In the genomic region with DNA sequence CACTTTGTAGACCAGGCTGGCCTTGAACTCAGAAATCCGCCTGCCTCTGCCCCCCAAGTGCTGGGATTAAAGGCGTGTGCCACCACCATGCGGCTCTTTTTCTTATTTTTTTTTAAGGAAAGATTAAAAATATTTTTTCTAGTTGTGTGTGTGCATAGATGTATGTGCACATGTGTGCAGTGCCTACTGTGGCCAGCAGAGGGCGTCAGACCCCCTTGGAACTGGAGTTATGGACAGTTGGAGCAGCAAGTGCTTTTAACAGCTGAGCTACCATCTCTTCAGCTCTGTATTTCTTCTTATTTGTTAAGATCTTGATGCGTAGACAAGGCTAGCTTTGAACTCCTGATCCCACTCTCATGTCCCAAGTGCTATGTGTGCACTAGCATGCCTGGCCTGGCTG, we compare ENCODE assay signal across 10 mouse cellular contexts. TPM values are rescaled to one million over a fixed set of nuclear protein-coding genes. Genes with fewer than 3 reads are reported as not detected.
A peak's percentile ranks its signal among the peaks of the same experiment; 100 is the strongest.
DNase-seq lines count a peak whose midpoint lies in the region; ATAC-seq and TF ChIP-seq lines count a peak whose summit lies in the region.
"Had no signal": no experiment of that assay in that cellular context is flagged by ENCODE, and none has a peak within 500 bp of the region (broad histone marks: within the 10 kb centered on the region; RNA-seq: fewer than 3 reads in every experiment).

No protein-coding gene starts in this region.

- no peak for ATAC-seq in heart, embryonic 12.5 days (ENCODE audit: insufficient number of reproducible peaks, low FRiP score)
- no peak for ATAC-seq in midbrain, postnatal 0 days (ENCODE audit: low FRiP score)
- ATAC-seq in midbrain, embryonic 15.5 days (replicated peaks): no peak
- ATAC-seq: forebrain, embryonic 13.5 days had no signal

- no peak for TF ChIP-seq POLR2A in heart, adult 2 months (IDR thresholded peaks at IDR 0.05; ENCODE audit: insufficient read depth, low read depth, low read length)
- TF ChIP-seq POLR2A in embryonic fibroblast, embryonic 13.5 days (IDR thresholded peaks at IDR 0.05; ENCODE audit: low read depth, low read length): no peak

- no peak overlapping the region for H3K9ac ChIP-seq in heart, adult 2 months (ENCODE audit: low read depth, low read length)
- H3K9ac ChIP-seq in heart, embryonic 12.5 days: no peak overlapping the region
- no peak overlapping the region for H3K9ac ChIP-seq in midbrain, postnatal 0 days (replicated peaks; ENCODE audit: low read length, poor library complexity, severe bottlenecking)
- no peak overlapping the region for H3K9ac ChIP-seq in midbrain, embryonic 15.5 days
- H3K9ac ChIP-seq: forebrain, embryonic 13.5 days had no signal

- peaks cover 4% of the 10 kb centered on the region; the same call in 1 of the 2 replicates for H3K9me3 ChIP-seq in heart, embryonic 12.5 days (replicated peaks)
- H3K9me3 ChIP-seq in midbrain, postnatal 0 days (ENCODE audit: low read length): no peaks in the 10 kb centered on the region
- no peaks in the 10 kb centered on the region for H3K9me3 ChIP-seq in midbrain, embryonic 15.5 days
- H3K9me3 ChIP-seq: forebrain, embryonic 13.5 days had no signal

- WGBS in heart, adult 2 months: 78% methylated on average over 5 of the region's 5 CpGs
- WGBS in heart, embryonic 12.5 days: 63% methylated on average over 5 of the region's 5 CpGs
- WGBS in midbrain, postnatal 0 days: 76% methylated on average over 5 of the region's 5 CpGs
- WGBS in midbrain, embryonic 15.5 days: 73% methylated on average over 5 of the region's 5 CpGs

- TF ChIP-seq CTCF in heart, adult 2 months (IDR thresholded peaks at IDR 0.05): peak; percentile 56
- peak; percentile 65 for TF ChIP-seq CTCF in midbrain, postnatal 0 days (IDR thresholded peaks at IDR 0.05)
- peak; percentile 37; the same call in 1 of the 2 replicates for TF ChIP-seq CTCF in embryonic fibroblast, embryonic 13.5 days (IDR thresholded peaks at IDR 0.05; ENCODE audit: borderline replicate concordance, insufficient read depth, low read length)

- TF ChIP-seq EP300 in heart, adult 2 months (IDR thresholded peaks at IDR 0.05; ENCODE audit: insufficient read depth, low read depth, low read length): no peak

- H3K27me3 ChIP-seq in heart, adult 2 months (ENCODE audit: control insufficient read depth, insufficient read depth, low read length): no peaks in the 10 kb centered on the region
- no peaks in the 10 kb centered on the region for H3K27me3 ChIP-seq in heart, embryonic 12.5 days (replicated peaks)
- H3K27me3 ChIP-seq in midbrain, postnatal 0 days (ENCODE audit: insufficient read depth, low read length): no peaks in the 10 kb centered on the region
- H3K27me3 ChIP-seq in midbrain, embryonic 15.5 days (replicated peaks): no peaks in the 10 kb centered on the region
- H3K27me3 ChIP-seq: forebrain, embryonic 13.5 days had no signal

- no peak overlapping the region for H3K4me3 ChIP-seq in heart, adult 2 months
- no peak overlapping the region for H3K4me3 ChIP-seq in heart, embryonic 12.5 days
- no peak overlapping the region for H3K4me3 ChIP-seq in midbrain, postnatal 0 days (ENCODE audit: low read depth, low read length)
- H3K4me3 ChIP-seq in midbrain, embryonic 15.5 days: no peak overlapping the region
- no peak overlapping the region for H3K4me3 ChIP-seq in embryonic fibroblast, embryonic 13.5 days (ENCODE audit: insufficient read depth, low read length)
- H3K4me3 ChIP-seq: forebrain, embryonic 13.5 days had no signal

- H3K4me2 ChIP-seq in heart, embryonic 12.5 days: no peak overlapping the region
- no peak overlapping the region for H3K4me2 ChIP-seq in midbrain, postnatal 0 days (ENCODE audit: low read depth, low read length, poor library complexity, severe bottlenecking)
- no peak overlapping the region for H3K4me2 ChIP-seq in midbrain, embryonic 15.5 days
- H3K4me2 ChIP-seq: forebrain, embryonic 13.5 days had no signal

- intact Hi-C loops in heart, adult 2 months (cut with DNase I): no loop called here

- DNase-seq in heart, adult 2 months: no peak
- DNase-seq in midbrain, postnatal 0 days (ENCODE audit: low spot score): no peak
- DNase-seq in thymus, postnatal 4 days: peak; percentile 73
- no peak for DNase-seq in embryo, embryonic 9.5 days (ENCODE audit: extremely low spot score)
- DNase-seq in adrenal gland, postnatal 10 days: no peak
- DNase-seq: layer of hippocampus, postnatal 36 days had no signal

- no peaks in the 10 kb centered on the region for H3K36me3 ChIP-seq in heart, adult 2 months (ENCODE audit: control insufficient read depth, insufficient read depth, low read length)
- peaks cover 33% of the 10 kb centered on the region for H3K36me3 ChIP-seq in heart, embryonic 12.5 days
- no peaks in the 10 kb centered on the region for H3K36me3 ChIP-seq in midbrain, postnatal 0 days (ENCODE audit: insufficient read depth, low read length)
- no peaks in the 10 kb centered on the region for H3K36me3 ChIP-seq in midbrain, embryonic 15.5 days (replicated peaks)

- H3K27ac ChIP-seq in heart, adult 2 months: no peak overlapping the region
- H3K27ac ChIP-seq in heart, embryonic 12.5 days (ENCODE audit: poor library complexity, severe bottlenecking): no peak overlapping the region
- no peak overlapping the region for H3K27ac ChIP-seq in midbrain, postnatal 0 days (ENCODE audit: low read depth, low read length)
- no peak overlapping the region for H3K27ac ChIP-seq in midbrain, embryonic 15.5 days
- no peak overlapping the region for H3K27ac ChIP-seq in embryonic fibroblast, embryonic 13.5 days (ENCODE audit: insufficient read depth, low read length)
- H3K27ac ChIP-seq: forebrain, embryonic 13.5 days had no signal

- H3K79me2 ChIP-seq in heart, adult 2 months (replicated peaks; ENCODE audit: control insufficient read depth, insufficient read depth, low read length): no peaks in the 10 kb centered on the region

- no peaks in the 10 kb centered on the region for H3K4me1 ChIP-seq in heart, adult 2 months (ENCODE audit: control insufficient read depth, insufficient read depth, low read length)
- peaks cover 18% of the 10 kb centered on the region for H3K4me1 ChIP-seq in heart, embryonic 12.5 days (replicated peaks)
- H3K4me1 ChIP-seq in midbrain, postnatal 0 days (ENCODE audit: insufficient read depth, low read length): no peaks in the 10 kb centered on the region
- H3K4me1 ChIP-seq in midbrain, embryonic 15.5 days: peaks cover 6% of the 10 kb centered on the region; the same call in 1 of the 2 replicates
- no peaks in the 10 kb centered on the region for H3K4me1 ChIP-seq in embryonic fibroblast, embryonic 13.5 days (ENCODE audit: control insufficient read depth, insufficient read depth, low read length)
- H3K4me1 ChIP-seq: forebrain, embryonic 13.5 days had no signal

RNA-seq across cellular contexts. Expression of gene Pafah2, which starts 13.2 kb away (rescaled TPM):
- total RNA-seq in heart, adult 2 months (2021): 10 to 100 TPM in 1 of 2 experiments, 1 to 10 TPM in 1; 6.4 to 11.0 TPM
- polyA plus RNA-seq in heart, adult 2 months (2012; rRNA removed): 11.7 and 17.8 TPM in 2 replicates
- polyA plus RNA-seq in heart, embryonic 12.5 days (2016; fragmentation: Nextera tagmentation; extraction: Ambion mirVana): 10.1 and 10.7 TPM in 2 replicates
- total RNA-seq in midbrain, postnatal 0 days (2014; rRNA removed): 8.3 and 11.6 TPM in 2 replicates
- 5.7 and 6.7 TPM in 2 replicates for polyA plus RNA-seq in midbrain, postnatal 0 days (2015; fragmentation: Nextera tagmentation; extraction: Ambion mirVana)
- polyA plus RNA-seq in midbrain, embryonic 15.5 days (2015; fragmentation: Nextera tagmentation; extraction: Ambion mirVana): 7.7 and 8.0 TPM in 2 replicates
- polyA plus RNA-seq in embryonic fibroblast, embryonic 13.5 days (2011; ENCODE audit: insufficient read length, low read depth, missing spikeins): 15.9 and 20.7 TPM in 2 replicates
- total RNA-seq in adrenal gland, postnatal 10 days (2021): 10 to 100 TPM; 20.8 to 22.1 TPM

RNA-seq across cellular contexts. Expression of gene Extl1, which starts 25.6 kb away (rescaled TPM):
- total RNA-seq in heart, adult 2 months (2021): 10 to 100 TPM; 18.0 to 19.6 TPM
- 23.7 and 24.4 TPM in 2 replicates for polyA plus RNA-seq in heart, adult 2 months (2012; rRNA removed)
- 3.1 TPM in 2 replicates for polyA plus RNA-seq in heart, embryonic 12.5 days (2016; fragmentation: Nextera tagmentation; extraction: Ambion mirVana)
- 2.1 and 2.2 TPM in 2 replicates for total RNA-seq in midbrain, postnatal 0 days (2014; rRNA removed)
- 0.79 and 1.2 TPM in 2 replicates for polyA plus RNA-seq in midbrain, postnatal 0 days (2015; fragmentation: Nextera tagmentation; extraction: Ambion mirVana)
- 0.59 and 0.62 TPM in 2 replicates for polyA plus RNA-seq in midbrain, embryonic 15.5 days (2015; fragmentation: Nextera tagmentation; extraction: Ambion mirVana)
- polyA plus RNA-seq in embryonic fibroblast, embryonic 13.5 days (2011; ENCODE audit: insufficient read length, low read depth, missing spikeins): 0.58 TPM in 2 replicates
- total RNA-seq in adrenal gland, postnatal 10 days (2021): 1 to 10 TPM; 1.1 to 3.1 TPM

RNA-seq across cellular contexts. Expression of gene Stmn1, which starts 58.8 kb away (rescaled TPM):
- total RNA-seq in heart, adult 2 months (2021): 10 to 100 TPM; 20.1 to 23.0 TPM
- 7.2 and 10.9 TPM in 2 replicates for polyA plus RNA-seq in heart, adult 2 months (2012; rRNA removed)
- 924 and 950 TPM in 2 replicates for polyA plus RNA-seq in heart, embryonic 12.5 days (2016; fragmentation: Nextera tagmentation; extraction: Ambion mirVana)
- total RNA-seq in midbrain, postnatal 0 days (2014; rRNA removed): 1,269 and 1,609 TPM in 2 replicates
- polyA plus RNA-seq in midbrain, postnatal 0 days (2015; fragmentation: Nextera tagmentation; extraction: Ambion mirVana): 6,261 and 6,359 TPM in 2 replicates
- polyA plus RNA-seq in midbrain, embryonic 15.5 days (2015; fragmentation: Nextera tagmentation; extraction: Ambion mirVana): 7,501 and 7,674 TPM in 2 replicates
- polyA plus RNA-seq in embryonic fibroblast, embryonic 13.5 days (2011; ENCODE audit: insufficient read length, low read depth, missing spikeins): 142 and 293 TPM in 2 replicates
- 100 to 1,000 TPM; 140 to 156 TPM for total RNA-seq in adrenal gland, postnatal 10 days (2021)

Comparison
In these comparisons a context has a peak if more than half of its experiments do, and no peak if none do; other contexts are left out.
1. RNA of gene Stmn1, which starts 58.8 kb away (polyA plus RNA-seq): 7,501 to 7,674 TPM in midbrain, embryonic 15.5 days, 6,261 to 6,359 TPM in midbrain, postnatal 0 days, 924 to 950 TPM in heart, embryonic 12.5 days and 142 to 293 TPM in embryonic fibroblast, embryonic 13.5 days; 7.2 to 10.9 TPM in heart, adult 2 months; every median in the first group is over 10 times any median in the second.
2. Peak in every context shown above with its lines, with median percentiles within 50 percentile points of each other: CTCF ChIP-seq.